Mouse (Mus musculus): ENCODE data around the gene Rai14.

The Rai14 gene

GRCm38 (mm10) chr15:10714409-10715138 is at the start of gene Rai14:
Gene Rai14, minus strand, starts transcription at chr15:10714624.
- DNase-seq: peak; percentile 40

DNA sequence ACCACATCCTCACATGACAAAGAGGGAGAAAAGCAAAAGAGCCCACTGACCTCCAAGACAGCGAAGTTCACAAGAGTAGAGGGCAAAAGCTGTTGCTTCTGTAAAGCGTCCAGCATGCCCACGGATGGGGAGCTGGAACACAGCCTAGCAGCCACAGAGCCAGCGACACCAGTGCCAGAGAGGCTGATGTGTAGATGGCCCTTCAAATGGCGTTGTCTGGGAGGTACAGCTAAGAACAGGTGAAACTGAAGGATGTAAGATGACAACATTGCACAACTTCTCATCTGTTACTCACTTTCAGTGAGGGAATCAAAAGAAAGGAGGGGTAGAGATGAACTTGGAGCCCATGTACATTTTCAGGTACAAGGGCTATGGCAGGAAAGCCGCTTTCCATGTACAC is 47.0 kb upstream of the Rai14 start:
- no peak for DNase-seq

DNA sequence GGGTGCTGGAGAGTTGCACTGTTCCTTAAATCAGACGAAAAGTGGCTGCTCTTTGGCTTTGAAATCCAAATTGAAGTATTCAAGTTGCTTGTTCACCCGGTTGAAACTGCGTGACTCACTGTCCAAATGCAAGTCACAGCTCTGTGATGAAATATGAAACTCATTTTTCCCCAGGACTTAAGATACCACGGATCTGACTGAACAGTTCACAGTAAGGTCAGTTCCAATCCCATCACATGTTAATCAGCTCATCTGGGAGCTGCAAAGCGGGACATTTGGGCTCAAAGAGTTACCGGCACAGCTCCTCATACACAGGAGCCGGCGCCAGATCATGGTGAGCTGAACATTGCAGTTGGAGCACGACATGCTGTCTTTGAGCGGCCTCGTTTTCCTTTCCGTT is 45.6 kb upstream of the Rai14 start:
- no peak for DNase-seq

DNA sequence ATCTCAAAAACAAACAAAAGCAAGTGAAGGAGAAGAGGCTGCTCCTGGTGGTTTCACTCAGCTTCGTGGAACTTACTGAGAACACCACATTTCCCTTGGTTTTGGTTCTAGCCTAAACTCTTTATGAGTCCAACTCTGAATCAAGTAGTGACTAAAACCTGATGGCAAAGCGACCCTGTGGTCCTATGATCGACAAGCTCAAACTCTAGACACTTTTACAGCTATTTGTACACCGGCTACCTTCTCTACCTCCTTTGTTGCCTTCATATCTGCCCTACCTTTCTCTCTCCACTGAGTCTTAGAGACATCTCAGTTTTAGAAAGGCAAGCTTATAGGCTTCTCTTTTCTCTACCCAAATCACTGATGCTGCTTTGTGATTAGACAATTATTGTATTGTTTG is 45.0 kb upstream of the Rai14 start:
- DNase-seq: no peak

GRCm38 (mm10) chr15:10758808-10759207 is 44.4 kb upstream of the Rai14 start:
- DNase-seq: no peak

GRCm38 (mm10) chr15:10751141-10751540 is 36.7 kb upstream of the Rai14 start:
- no peak for DNase-seq

GRCm38 (mm10) chr15:10750339-10750738 is 35.9 kb upstream of the Rai14 start:
- no peak for DNase-seq

DNA sequence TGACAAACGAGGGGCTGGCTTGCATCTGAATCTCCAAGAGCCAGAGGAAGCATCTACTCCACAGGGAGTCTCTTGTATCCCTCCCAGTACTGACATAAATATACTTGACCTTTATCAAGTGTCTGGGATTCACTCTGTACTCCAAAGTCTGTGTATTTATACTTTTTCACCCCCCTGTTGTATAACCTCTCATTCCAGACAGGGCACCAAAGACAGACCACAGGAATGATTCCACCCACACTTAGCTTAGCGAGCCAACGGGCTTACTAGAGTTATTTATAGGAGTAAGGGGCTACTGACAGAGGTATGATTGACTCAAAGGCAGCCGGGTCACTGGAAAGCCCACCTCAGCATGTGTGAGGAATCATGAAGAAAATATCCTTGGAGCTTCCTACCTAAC is 35.3 kb upstream of the Rai14 start:
- DNase-seq: no peak

DNA sequence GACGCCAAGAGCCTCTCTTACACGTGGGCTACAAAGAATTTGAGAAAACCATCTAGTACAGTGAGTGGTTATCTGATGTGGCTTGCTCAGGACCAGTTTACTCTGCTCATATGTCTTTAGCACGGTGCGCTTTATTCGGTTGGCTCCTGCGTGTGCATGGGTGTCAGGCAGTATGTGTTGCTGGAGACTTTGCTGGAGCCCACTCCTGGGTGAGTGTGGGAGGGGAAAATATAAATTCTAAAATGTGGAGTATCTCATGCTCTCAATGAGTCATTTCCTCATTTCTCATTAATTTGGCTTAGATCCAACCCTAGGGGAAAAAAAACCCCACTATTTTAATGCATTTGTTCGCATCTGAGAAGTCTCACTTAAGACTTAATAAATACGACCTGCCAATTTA is 33.2 kb upstream of the Rai14 start:
- no peak for DNase-seq

- no peak for DNase-seq
These were observed 32.8 kb upstream of the Rai14 start for GRCm38 (mm10) chr15:10747226-10747625.

DNA sequence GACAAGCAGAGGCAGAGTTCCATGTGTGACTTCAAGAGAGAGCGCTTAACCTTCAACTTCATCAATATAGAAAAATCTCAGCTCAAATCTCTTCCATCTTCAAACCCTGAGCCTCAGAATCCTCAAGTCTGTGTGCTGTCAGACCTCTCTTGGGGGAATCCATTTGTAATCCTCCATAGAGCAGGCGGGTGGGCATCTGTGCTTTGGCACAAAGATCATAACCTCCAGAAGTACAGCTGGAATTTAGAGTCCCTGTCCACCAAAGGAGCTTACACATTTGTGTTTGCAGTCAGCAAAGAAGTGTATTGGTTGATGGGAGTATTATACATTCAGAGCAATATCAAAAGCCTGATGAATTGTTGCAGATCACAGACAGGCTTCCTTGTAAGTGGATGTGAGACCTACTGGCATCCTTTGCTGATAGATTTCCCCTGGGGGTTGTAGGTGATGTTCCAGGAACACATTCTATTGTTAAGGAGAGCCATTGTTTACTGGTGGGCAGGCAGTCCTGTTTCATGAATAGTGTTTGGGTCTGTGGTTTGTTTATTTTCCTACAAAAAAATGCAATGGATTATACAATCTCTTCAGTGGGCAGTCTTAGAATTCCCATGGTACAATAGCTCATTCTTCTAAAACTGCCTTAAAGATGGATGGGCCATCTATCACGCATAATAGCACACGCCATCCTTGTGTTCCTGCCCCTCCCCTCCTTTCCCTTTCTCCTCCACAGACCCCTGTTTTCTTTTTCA is 32.1 kb upstream of the Rai14 start:
- no peak for DNase-seq

DNA sequence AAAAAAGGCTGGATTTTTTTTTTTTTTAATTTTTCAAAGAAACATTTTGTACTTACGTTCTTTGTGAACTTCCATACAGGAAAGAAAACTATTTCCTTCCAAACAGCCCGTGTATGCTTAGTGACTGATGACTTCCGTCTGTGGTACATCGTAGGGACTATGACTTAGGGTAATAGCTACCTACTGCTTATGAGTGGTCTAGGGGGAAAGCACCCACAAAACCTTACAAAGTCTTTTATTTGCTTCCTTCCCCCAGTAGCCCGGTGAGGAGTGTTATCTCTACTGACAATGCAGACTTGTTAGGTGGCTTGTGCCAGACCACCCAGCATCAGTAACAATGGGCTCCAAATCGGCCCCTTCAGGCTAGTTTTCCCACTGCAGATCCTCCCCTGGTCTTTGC is 28.0 kb upstream of the Rai14 start:
- DNase-seq: no peak

- no peak for DNase-seq
These were observed 24.9 kb upstream of the Rai14 start for GRCm38 (mm10) chr15:10739279-10739678.

DNA sequence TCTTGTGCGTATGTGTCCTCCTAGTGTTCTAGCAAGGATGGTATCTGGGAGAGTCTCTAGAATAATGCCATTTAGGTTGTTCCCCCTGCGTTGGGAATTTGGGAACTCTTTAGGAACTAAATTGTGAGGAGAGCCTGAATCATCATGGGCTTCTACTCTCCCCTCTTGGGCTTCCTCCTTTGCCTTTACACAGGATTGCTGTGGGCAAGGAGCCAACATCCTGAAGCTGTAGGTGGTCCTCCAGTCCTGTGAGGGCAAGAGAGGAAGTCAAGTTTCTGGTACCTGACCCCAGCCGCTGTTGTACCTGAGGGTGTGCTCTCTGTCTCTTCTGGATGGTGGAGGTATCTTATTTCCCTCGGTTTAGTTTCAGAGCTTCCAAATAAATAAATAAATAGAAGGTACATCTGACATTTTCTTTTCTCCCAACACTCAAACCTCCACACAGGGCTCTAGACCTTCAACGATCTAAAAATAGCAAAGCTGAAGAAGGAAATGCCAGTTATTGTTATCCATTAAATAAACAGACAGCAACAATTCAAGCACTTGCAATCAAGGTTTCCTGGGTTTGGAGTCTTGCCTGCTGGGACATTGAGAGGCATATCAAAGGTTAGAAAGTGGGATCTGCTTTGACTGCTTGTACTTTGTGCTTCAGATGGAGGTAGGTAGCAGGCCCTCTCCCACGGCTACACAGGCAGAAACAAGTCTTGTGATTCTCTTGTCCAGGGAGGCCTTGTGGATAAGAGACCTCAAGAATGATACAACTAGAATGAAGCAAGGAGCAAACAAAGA is 24.1 kb upstream of the Rai14 start:
- no peak for DNase-seq

DNA sequence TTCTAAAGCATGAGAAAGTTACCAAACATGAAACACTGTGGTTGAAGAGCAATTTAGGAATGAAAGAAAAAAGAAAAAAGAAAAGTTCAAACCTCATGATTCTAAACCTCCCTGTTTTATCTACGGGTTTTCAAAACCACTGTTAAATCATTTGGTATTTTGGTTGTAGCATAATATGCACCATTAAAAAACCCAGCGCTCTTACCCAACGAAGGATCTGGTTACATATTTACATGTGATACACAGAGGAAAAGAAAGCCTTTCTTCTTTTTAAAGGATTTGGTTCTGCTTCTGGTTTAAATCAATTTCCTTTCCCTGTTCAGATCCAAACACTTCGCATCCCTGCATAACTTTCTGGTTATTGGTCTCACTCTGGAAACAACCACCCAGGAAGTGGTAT is 21.5 kb upstream of the Rai14 start:
- no peak for DNase-seq

DNA sequence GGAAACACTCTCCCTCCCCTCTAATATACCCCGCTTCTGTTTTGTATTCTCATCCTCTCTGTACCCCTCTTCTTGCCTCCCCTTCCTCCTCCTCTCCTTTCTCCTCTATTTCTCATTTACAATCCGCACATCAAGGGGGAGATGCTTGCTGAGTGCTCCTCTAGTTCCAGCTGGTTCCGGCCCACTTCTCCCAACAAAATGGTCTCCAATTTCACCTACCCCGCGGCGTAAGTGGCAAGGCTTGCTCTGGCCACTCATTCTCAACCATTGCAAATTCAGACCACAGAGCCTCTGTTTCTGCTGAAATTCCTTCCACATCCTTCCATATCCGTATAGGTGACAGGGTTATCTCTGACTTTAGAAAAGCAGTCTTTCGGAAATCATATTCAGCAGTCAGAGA is 20.8 kb upstream of the Rai14 start:
- no peak for DNase-seq

DNA sequence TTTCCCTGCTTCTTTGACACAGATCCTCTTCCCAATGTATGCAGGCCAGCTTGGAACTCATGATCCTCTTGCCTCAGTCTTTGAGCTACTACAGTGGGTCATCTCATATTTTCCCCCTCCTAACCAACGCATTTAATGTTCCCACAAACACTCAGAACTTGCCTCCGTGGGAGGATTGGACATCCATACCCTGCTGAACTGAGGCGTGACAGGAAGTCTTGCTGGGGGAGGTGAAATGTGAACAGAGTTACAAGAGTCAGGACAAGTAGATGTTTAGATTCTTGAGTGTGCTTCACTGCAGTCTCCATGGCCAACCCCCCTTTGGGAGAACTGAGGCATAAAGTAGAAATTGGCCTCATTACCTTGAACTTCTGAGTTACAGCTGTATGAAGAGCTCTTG is 17.0 kb upstream of the Rai14 start:
- DNase-seq: no peak

DNA sequence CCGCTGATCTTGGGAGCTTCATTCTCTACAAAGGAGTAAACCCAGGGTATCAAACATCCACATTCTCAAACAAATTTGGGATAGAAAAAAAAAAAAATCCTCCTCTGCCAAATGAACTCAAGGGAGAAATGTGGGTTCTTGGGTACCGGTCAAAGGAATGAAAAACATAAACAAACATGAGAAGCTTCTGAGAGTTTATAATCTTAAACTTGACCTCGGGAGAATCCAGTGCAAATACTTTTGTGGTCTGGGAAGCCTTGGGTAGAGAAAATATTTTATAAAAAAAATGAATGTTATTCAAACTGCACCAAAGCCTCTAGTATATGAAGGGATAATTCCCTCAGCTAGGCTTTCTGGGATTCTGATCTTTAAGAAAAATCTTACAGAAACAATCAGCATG is 11.8 kb upstream of the Rai14 start:
- no peak for DNase-seq

GRCm38 (mm10) chr15:10724857-10725256 is 10.4 kb upstream of the Rai14 start:
- no peak for DNase-seq

DNA sequence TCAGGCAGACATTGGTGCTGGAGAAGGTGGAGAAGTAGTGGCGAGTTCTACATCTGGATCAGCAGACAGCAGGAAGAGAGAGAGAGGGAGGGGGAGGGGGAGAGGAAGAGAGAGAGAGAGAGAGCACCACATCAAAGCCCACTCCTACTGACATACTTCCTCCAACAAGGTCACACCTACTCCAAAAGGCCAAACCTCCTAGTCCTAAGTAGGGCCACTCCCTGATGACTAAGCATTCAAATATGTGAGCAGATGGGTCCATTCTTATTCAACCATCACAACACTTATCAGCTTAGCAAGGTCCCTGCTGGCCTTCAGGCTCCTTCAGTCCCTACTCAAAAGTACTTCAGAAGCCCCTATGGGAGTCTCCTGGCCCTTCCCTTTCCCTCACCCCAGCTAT is 9.1 kb upstream of the Rai14 start:
- DNase-seq: no peak

- no peak for DNase-seq
These were observed 8.4 kb upstream of the Rai14 start for GRCm38 (mm10) chr15:10722629-10723339.

- DNase-seq: no peak
These were observed 6.9 kb upstream of the Rai14 start for GRCm38 (mm10) chr15:10721259-10721781.

GRCm38 (mm10) chr15:10720671-10721070 is 6.2 kb upstream of the Rai14 start:
- DNase-seq: no peak

Data from right cerebral cortex, postnatal 14 days (tissue).